Mouse (Mus musculus): ENCODE measurements around the gene Mmp13. TPM values are rescaled to one million over a fixed set of nuclear protein-coding genes. Genes with fewer than 3 reads are reported as not detected.

Mmp13 gene
- polyA plus RNA-seq, 1 experiment from 2014 or later = 0.23 TPM

Other genes with a start within 250 kb of the Mmp13 start
- 17.4 and 18.9 TPM in 2 replicates for gene Dync2h1, start 88.1 kb upstream of the Mmp13 start, polyA plus RNA-seq (2015; fragmentation: Nextera tagmentation; extraction: Ambion mirVana)
- 103 and 121 TPM in 2 replicates for gene Dcun1d5, start 88.0 kb upstream of the Mmp13 start, polyA plus RNA-seq (2015; fragmentation: Nextera tagmentation; extraction: Ambion mirVana)
- gene Mmp12, start 71.9 kb downstream of the Mmp13 start, polyA plus RNA-seq (2015; fragmentation: Nextera tagmentation; extraction: Ambion mirVana) = 0.15 and 0.18 TPM in 2 replicates
- gene Mmp1b, start 115.5 kb downstream of the Mmp13 start, polyA plus RNA-seq (2015; fragmentation: Nextera tagmentation; extraction: Ambion mirVana) = not detected in 2 replicates
- not detected in 2 replicates for gene Mmp3, start 173.3 kb downstream of the Mmp13 start, polyA plus RNA-seq (2015; fragmentation: Nextera tagmentation; extraction: Ambion mirVana)
- not detected in 2 replicates for gene Mmp10, start 229.8 kb downstream of the Mmp13 start, polyA plus RNA-seq (2015; fragmentation: Nextera tagmentation; extraction: Ambion mirVana)

Data from neural tube, embryonic 15.5 days (tissue).